Mouse (Mus musculus) T-cell, adult 2 months (primary cell): ENCODE measurements around the gene Fam192a.

ENCODE experiments used
- DNase-seq: peaks from one replicate; pipeline ENCODE4 v3.0.0; 2022; ENCODE audit warnings: low spot score

The Fam192a gene

GRCm38 (mm10) chr8:94601607-94602385 is at the start of gene Fam192a, which contains the start of gene Rspry1:
Fam192a (minus strand) TSS chr8:94601997.
Rspry1 (plus strand) TSS chr8:94601937.
- peak; percentile 100 for DNase-seq

DNA sequence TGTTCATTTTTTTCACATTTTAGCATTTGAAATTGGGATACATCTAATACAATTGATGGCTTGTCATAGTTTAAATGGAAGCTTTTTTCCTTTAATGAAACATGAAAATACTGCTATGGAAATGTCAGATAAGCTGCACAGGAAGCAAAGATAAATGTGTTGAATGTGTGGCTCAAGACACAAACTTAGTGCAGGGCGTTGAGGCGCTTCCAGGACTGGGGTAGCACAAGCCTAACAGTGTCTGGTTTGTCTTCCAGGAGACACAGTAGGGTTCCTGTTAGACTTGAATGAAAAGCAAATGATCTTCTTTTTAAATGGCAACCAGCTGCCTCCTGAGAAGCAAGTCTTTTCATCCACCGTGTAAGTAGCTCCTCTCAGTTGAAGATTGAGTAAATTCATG is 47.7 kb upstream of the Fam192a start:
- DNase-seq, result no peak

- DNase-seq, result no peak
Observed at GRCm38 (mm10) chr8:94646165-94646564, 44.4 kb upstream of the Fam192a start.

DNA sequence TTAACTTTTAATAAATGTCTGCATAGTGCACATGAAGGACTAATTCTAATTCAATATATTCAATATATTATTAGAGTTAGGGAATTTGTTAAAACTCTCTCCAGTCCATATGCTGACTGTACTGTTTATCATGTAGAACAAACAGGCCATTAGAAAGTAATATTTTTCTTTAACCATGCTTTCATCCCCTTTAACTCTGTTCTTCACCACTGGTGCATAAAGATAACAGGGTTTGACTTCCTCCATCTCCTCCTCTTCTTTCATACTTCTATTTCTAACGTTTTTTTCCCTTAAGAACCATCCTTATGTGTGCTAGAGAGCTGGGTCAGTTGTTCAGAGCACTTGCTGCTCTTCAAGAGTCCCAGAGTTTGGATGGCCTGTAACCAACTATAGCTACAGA is 43.4 kb upstream of the Fam192a start:
- DNase-seq, result no peak

DNA sequence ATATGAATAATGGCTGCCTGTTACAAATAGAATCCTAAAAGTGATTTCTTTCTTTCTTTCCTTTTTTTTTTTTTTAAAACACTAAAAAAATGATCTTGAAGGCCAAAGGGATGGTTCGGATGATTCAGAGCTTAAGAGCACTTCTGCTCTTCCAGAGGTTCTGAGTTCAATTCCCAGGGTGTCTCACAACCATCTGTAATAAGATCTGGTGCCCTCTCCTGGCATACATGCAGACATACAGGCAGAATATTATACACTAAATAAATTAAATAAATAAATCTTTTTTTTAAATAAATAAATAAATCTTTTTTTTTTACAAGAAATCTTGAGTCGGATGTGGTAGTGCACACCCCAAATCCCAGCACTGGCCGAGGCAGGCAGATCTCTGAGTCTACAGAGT is 40.1 kb upstream of the Fam192a start:
- no peak for DNase-seq

DNA sequence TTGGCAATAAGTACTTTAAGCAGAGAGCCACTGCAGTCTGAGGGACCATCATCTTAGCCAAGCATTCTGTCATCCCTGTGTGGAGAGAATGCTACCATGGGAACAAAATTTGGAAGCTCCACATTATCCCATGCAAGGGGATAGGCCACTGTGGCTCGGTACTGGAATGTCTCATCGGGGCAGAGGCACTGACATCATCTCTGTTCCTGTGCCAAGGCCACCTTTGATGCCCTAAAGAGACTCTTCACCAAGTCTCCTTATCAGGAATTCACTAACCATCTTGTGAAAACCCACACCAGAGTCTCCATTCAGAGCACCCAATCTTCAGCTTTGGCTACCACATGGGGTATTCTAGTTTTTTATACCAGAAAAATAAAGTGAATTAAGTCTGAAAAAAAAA is 39.4 kb upstream of the Fam192a start:
- DNase-seq, result no peak

- peak; percentile 79 for DNase-seq
Observed at GRCm38 (mm10) chr8:94634211-94634610, 32.4 kb upstream of the Fam192a start.

- DNase-seq, result peak; percentile 17
Observed at GRCm38 (mm10) chr8:94633564-94634194, 31.9 kb upstream of the Fam192a start.

DNA sequence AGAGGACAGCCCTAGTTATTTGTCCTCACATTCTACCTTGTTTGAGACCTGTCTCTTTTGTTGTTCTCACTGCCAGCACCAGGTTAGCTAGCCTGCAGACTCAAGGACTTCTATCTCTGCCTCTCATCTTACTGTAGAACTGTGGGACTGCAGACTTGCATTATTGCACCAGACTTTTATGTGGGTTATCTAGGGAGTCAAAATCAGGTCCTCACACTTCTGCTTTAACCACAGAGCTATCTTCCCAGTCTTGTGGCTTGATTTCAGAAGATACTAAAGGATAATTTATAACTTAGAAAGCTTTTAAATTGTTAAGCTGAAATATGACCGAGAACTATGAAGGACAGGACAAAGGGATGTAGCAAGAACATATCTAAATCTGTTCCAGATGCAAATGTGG is 23.1 kb upstream of the Fam192a start:
- DNase-seq, result no peak

- no peak for DNase-seq
Observed at GRCm38 (mm10) chr8:94607064-94607463, 5.3 kb upstream of the Fam192a start.

- DNase-seq, result no peak
Observed at GRCm38 (mm10) chr8:94604030-94604429, 2.2 kb upstream of the Fam192a start.

- DNase-seq, result peak; percentile 15
Observed at GRCm38 (mm10) chr8:94602471-94603131, 804 bp upstream of the Fam192a start.

- DNase-seq, result no peak
Observed at GRCm38 (mm10) chr8:94601034-94601606, 677 bp downstream of the Fam192a start.

DNA sequence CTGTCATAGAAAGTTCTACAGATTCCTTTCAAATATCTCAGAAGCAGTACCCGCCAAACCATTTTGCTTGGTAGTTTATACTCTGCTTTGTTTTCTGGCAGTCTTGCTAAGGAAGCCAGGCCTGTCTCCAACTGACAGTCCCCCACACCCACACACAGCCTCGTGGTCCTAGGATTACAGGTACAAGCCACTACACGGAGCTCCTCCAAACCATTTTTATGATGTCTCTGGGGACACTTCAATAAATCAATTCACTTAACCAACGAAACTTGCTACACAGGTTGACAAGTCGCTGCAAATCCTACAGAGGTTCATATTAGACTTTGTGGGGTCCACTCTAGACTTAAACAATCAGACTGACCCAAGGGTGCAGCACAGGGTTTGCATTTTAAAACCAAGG is 1.3 kb downstream of the Fam192a start:
- no peak for DNase-seq

DNA sequence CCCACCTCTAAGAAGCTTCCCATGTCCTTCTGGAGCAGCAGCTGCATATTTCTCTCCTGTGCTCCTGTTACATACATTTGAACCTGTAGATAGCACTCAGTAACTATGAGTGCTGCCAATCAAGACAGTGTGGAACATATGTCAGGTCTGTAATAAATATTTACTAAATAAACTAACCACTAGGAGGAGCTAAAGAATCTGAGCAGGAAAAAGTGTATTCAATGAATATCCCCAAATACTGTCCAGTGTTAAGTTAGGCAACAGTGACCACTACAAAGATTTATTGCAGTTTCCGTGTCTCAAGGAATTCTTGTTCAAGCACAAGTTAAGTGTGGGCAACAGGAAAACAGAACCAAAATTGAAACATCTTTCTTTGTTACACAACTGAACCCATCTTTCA is 7.6 kb downstream of the Fam192a start:
- no peak for DNase-seq

DNA sequence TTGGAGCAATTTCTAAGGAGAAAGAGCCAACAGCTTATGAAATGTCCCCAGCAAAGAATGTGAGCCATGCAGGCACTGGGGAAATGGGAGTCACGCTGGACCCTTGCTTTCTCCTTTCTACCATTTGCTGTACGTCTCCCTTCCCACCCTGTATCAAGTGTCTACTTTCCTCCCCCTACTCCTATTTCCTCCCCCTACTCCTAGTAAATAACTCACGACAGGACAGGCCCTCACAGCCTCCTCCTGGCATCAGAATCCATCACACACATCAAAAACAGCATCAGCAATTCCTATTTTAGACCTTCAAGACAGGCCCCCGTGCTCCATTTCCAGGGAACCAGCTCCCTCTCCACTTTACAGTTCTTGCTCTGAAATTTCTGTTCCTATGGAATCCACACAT is 10.1 kb downstream of the Fam192a start:
- DNase-seq, result no peak

DNA sequence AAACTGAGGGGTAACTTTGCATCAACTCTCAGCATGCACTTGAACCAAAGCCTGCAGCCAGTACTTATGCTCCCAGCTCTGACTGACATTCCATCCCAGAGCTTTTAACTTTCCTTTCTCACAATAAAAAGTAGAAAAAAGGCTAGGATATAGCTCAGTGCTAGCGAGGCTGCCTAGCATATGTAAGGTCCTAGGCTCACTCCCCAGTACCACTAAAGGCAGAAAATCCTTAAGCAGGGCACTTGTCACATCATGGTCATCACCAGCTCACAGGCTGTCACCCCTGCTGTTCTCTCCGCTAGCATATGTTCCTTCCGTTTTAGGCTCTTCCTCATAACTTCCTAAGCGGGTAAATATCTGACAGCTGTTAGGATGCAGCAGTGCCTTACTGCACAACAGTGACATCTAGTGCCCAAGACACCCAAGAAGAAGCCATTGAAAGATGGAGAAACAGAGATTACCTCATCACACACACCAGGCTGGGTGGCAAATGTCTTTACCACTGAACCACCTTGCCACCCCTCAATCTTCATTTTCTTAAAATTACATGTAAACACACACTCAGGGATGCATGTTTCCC is 17.5 kb downstream of the Fam192a start:
- no peak for DNase-seq

DNA sequence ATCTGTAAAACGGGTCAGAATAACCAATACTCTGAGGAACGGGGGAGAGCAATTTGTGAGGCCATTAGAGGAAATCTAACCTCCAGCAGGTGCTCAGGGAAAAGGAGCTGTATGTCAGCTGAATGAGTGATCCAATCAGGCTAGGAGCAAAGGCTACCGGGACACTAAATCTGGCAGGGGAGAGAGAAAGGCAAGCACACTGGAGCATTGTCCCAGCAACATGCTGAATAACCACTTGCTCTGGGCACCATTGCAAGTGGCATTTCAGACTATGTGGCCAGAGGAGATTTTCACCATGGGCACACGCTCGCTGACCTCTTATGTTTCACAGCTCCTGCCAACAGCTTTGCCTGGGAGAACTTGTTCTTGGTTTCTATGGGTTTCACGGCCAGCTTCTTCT is 19.2 kb downstream of the Fam192a start:
- DNase-seq, result no peak

DNA sequence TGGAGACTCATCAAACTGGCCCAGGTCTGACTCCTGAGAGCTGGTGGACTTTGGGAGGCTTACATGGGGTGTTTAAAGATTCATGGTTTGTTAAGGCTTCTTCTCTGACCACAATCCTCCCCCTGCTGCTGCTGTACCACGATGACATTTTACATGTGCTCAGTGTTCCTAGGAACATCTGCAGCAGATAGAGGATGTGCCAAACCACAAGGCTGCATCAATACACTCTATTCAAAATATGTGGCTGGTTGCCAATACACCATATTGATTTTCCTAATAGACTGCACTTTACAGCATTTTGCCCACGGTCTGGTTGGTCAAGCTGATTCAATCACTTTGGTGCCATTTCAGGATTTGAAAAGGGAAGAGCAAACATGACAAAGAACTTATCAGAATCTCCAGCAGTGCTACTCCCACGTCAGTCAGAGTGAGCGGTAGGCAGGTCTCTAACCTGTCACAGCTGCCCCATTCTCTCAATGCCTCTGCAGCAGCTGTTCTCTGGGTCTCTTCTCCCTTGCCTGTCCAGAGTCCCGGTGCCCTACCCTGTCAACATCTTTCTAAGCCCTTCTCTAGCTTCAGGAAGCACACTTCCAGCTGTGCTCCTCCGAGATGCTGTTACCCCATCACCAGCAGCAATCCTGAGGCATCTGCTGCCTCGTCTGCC is 19.8 kb downstream of the Fam192a start:
- DNase-seq, result no peak

DNA sequence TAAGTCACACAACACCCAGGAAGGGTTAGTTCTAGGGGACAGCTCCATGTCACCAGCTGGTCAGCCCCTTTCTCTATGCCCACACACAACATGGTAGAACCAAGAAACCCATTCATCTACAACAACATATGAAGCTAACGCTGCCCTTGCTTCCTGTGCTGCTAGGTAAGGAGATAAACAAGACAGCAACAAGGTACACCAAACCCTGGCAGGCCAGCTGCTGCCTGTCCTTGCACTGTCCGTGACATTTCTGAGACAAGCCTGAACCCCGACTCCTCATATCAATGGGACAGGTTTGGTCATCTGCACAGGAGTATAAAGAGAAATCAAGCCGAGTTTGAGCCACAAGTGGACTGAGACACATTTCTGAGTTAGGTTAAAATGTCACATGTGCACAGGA is 26.6 kb downstream of the Fam192a start:
- DNase-seq, result no peak

DNA sequence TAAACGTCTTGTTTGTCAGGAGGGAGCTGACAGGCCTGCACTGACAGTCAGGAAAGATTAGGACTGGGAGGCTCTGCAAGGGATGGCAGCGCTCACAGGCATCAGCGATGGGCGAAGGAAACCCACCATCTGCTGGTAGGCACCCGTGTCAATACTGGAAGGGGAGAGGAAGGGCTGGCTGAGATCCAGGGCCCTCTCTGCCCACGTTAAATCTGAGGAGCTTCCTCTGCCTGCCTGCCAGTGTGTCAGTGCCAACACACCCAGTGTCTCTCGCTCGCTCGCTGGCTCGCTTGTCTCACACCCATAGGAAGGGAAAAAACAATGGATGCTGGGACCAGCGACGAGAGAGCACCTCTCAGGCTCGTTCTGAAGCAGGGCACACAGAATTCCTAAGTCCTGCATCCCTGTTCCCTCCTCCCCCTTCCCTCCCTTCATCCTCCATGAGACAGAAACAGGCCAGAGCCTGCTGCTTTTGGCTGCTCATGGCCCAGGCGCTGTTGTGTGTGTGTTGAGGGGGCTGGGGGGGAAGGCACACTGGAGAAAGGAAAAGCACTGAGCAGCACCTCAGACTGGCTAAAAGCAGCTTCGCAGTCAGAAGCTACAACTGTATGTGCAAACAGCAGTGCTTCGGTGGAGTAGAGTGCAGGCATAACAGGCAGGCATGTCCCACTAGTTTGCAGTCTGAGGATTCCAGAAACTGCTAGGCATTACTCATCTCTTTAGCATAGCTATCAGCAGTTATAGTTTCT is 27.5 kb downstream of the Fam192a start:
- DNase-seq, result no peak
